In the genomic region with DNA sequence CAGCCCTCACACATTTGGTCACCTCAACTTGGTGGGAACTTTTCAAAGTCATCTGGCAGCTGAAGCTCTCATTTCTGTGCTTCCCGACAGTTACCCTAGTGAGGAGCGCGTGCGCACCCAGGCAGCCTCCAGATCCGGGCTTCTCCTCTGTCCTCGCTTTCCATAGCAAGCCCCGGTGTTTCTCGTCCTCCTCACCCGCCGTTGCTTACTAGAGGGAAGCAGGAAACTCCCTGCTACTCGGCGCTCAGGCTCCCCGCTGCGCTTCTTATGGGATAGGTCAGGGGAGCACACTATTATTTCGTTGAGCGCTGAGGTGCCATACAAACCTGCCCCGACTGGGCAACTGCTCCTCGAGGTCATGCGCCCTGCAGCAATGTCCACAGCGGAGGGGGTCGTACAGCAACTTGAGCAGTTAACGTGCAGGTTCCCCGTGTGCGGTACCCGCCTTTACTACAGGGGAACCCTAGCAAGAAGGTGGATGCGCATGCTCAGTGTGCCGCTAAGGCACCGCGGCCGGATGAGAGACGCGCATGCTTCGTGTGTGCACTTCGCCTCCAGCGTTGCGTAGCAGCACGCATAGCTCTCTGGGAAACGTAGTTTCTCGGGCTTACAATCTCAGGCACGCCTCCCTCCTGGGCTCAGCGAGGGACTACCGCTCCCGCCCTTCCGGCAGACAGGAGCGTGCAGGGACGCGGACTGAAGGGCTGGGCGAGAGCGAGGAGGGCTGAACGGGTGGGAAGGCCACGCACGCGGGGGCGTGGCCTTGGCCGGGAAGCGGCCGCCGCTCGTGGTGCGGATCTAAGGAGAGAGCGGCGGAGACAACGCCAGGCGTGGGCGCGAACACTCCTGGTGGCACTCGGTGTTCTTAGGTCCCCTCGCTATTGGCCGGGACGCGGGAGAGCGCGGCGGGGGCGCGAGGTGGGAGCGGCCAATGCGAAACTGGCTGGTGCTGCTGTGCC, we compare ENCODE assay signal across 7 mouse cellular contexts. TPM values are rescaled to one million over a fixed set of nuclear protein-coding genes. Genes with fewer than 3 reads are reported as not detected.
DNase-seq lines count a peak whose midpoint lies in the region; ATAC-seq lines count a peak whose summit lies in the region.

A gene (plus strand): TSS at position 596 of the 959 bp plus-strand sequence.

- no peaks in the 10 kb centered on the region for H3K9me3 ChIP-seq in embryonic facial prominence, embryonic 11.5 days (replicated peaks; ENCODE audit: control insufficient read depth, low read length)
- no peaks in the 10 kb centered on the region for H3K9me3 ChIP-seq in limb, embryonic 10.5 days (replicated peaks)
- no peaks in the 10 kb centered on the region for H3K9me3 ChIP-seq in midbrain, embryonic 13.5 days

- peak within 1 kb of the TSS; percentile 68 for H3K4me2 ChIP-seq in embryonic facial prominence, embryonic 11.5 days (ENCODE audit: low read depth, low read length)
- H3K4me2 ChIP-seq in midbrain, embryonic 13.5 days (replicated peaks) = peak within 1 kb of the TSS; percentile 75

- H3K36me3 ChIP-seq in embryonic facial prominence, embryonic 11.5 days (replicated peaks; ENCODE audit: control insufficient read depth, insufficient read depth, low read depth, low read length) = no peaks in the 10 kb centered on the region
- peaks cover 12% of the 10 kb centered on the region for H3K36me3 ChIP-seq in limb, embryonic 10.5 days
- peaks cover 7% of the 10 kb centered on the region; the same call in 1 of the 2 replicates for H3K36me3 ChIP-seq in midbrain, embryonic 13.5 days

- H3K9ac ChIP-seq in embryonic facial prominence, embryonic 11.5 days (replicated peaks; ENCODE audit: low read length) = peak within 1 kb of the TSS; percentile 84
- peak within 1 kb of the TSS; percentile 85 for H3K9ac ChIP-seq in midbrain, embryonic 13.5 days (replicated peaks)

- DNase-seq in adrenal gland, postnatal 14 days = peak; percentile 98
- DNase-seq in embryonic facial prominence, embryonic 11.5 days (ENCODE audit: low spot score) = peak; percentile 100
- peak; percentile 99 for DNase-seq in kidney, adult 11 months
- peak; percentile 93 for DNase-seq in limb, embryonic 10.5 days (ENCODE audit: low spot score)
- DNase-seq in spleen, adult 12 weeks (ENCODE audit: low spot score) = peak; percentile 93

- peak within 1 kb of the TSS; percentile 93 for H3K4me3 ChIP-seq in embryonic facial prominence, embryonic 11.5 days (ENCODE audit: low read depth, low read length)
- peak within 1 kb of the TSS; percentile 87 for H3K4me3 ChIP-seq in limb, embryonic 10.5 days
- H3K4me3 ChIP-seq in midbrain, embryonic 13.5 days (replicated peaks) = peak within 1 kb of the TSS; percentile 89

- no peaks in the 10 kb centered on the region for H3K4me1 ChIP-seq in embryonic facial prominence, embryonic 11.5 days (ENCODE audit: control insufficient read depth, insufficient read depth, low read length)
- peaks cover 15% of the 10 kb centered on the region; the same call in 1 of the 2 replicates for H3K4me1 ChIP-seq in limb, embryonic 10.5 days
- peaks cover 17% of the 10 kb centered on the region for H3K4me1 ChIP-seq in midbrain, embryonic 13.5 days (replicated peaks)

- peak; percentile 100 for ATAC-seq in embryonic facial prominence, embryonic 11.5 days (replicated peaks; ENCODE audit: insufficient number of reproducible peaks, low FRiP score, low TSS enrichment, low read depth)
- ATAC-seq in granulocyte monocyte progenitor cell, adult 5-6 weeks (replicated peaks; ENCODE audit: poor library complexity, severe bottlenecking) = peak; percentile 86
- ATAC-seq in midbrain, embryonic 13.5 days = peak; percentile 99

- under 1% methylated on average over 77 of the region's 78 CpGs for WGBS in embryonic facial prominence, embryonic 11.5 days
- under 1% methylated on average over 75 of the region's 78 CpGs for WGBS in limb, embryonic 10.5 days
- WGBS in midbrain, embryonic 13.5 days = under 1% methylated on average over 77 of the region's 78 CpGs

- no peaks in the 10 kb centered on the region for H3K27me3 ChIP-seq in embryonic facial prominence, embryonic 11.5 days (ENCODE audit: control insufficient read depth, insufficient read depth, low read length)
- H3K27me3 ChIP-seq in limb, embryonic 10.5 days (ENCODE audit: low read depth, poor library complexity, severe bottlenecking) = no peaks in the 10 kb centered on the region
- H3K27me3 ChIP-seq in midbrain, embryonic 13.5 days = no peaks in the 10 kb centered on the region

- H3K27ac ChIP-seq in embryonic facial prominence, embryonic 11.5 days (replicated peaks; ENCODE audit: low read depth, low read length) = peak within 1 kb of the TSS; percentile 72
- H3K27ac ChIP-seq in limb, embryonic 10.5 days = peak within 1 kb of the TSS; percentile 90
- H3K27ac ChIP-seq in midbrain, embryonic 13.5 days = peak within 1 kb of the TSS; percentile 80

RNA-seq across cellular contexts. Expression of the gene that starts here (rescaled TPM):
- 19.2 and 21.1 TPM in 2 replicates for total RNA-seq in adrenal gland, postnatal 14 days (2021)
- 45.9 and 55.5 TPM in 2 replicates for polyA plus RNA-seq in embryonic facial prominence, embryonic 11.5 days (2014; fragmentation: Nextera tagmentation; extraction: Ambion mirVana)
- 26.5 and 33.9 TPM in 2 replicates for total RNA-seq in granulocyte monocyte progenitor cell, adult 5-6 weeks (2014; fragmentation: Nextera tagmentation)
- total RNA-seq in granulocyte monocyte progenitor cell, adult 5-6 weeks (2017) = 23.9 and 25.4 TPM in 2 replicates
- 55.0 and 58.3 TPM in 2 replicates for polyA plus RNA-seq in limb, embryonic 10.5 days (2016; fragmentation: Nextera tagmentation; extraction: Ambion mirVana)
- polyA plus RNA-seq in midbrain, embryonic 13.5 days (2015; fragmentation: Nextera tagmentation; extraction: Ambion mirVana) = 22.0 and 26.7 TPM in 2 replicates

Comparison
In these comparisons a context has a peak if more than half of its experiments do, and no peak if none do; other contexts are left out.
1. Peak in every context shown above with its lines: DNase-seq, ATAC-seq, H3K4me3 ChIP-seq and H3K27ac ChIP-seq.